Mouse (Mus musculus): ENCODE results near the gene Nip7. TPM values are rescaled to one million over a fixed set of nuclear protein-coding genes. Genes with fewer than 3 reads are reported as not detected.

Gene Nip7
- polyA plus RNA-seq, 1 experiment from 2014 or later: 99.7 TPM

GRCm38 (mm10) chr8:107085358-107085757, 28.7 kb downstream of the Nip7 start:
- no peak overlapping the region for H3K9ac ChIP-seq (ENCODE audit: low read length)
- no peaks in the 10 kb centered on the region for H3K27me3 ChIP-seq (ENCODE audit: control insufficient read depth, insufficient read depth, low read length)
- no peak overlapping the region for H3K4me2 ChIP-seq (ENCODE audit: low read depth, low read length, severe bottlenecking)
- peaks cover 9% of the 10 kb centered on the region; the same call in 1 of the 2 replicates for H3K36me3 ChIP-seq (ENCODE audit: control insufficient read depth, insufficient read depth, low read length)
- no peak overlapping the region for H3K27ac ChIP-seq (ENCODE audit: low read depth, low read length)
- no peak for DNase-seq (ENCODE audit: low spot score)
- H3K4me1 ChIP-seq (replicated peaks; ENCODE audit: control insufficient read depth, insufficient read depth, low read length): no peaks in the 10 kb centered on the region
- no peak overlapping the region for H3K4me3 ChIP-seq (ENCODE audit: low read depth, low read length)
- no peaks in the 10 kb centered on the region for H3K9me3 ChIP-seq (ENCODE audit: control insufficient read depth, low read length)
- WGBS: 99% methylated on average over 17 of the region's 17 CpGs
- ATAC-seq (replicated peaks; ENCODE audit: low FRiP score): no peak

GRCm38 (mm10) chr8:107086018-107086417, 29.3 kb downstream of the Nip7 start:
- Histone ChIP-seq H3K4me3 (ENCODE audit: low read depth, low read length) (no peak overlapping the region), H3K27me3 (ENCODE audit: control insufficient read depth, insufficient read depth, low read length) (no peaks in the 10 kb centered on the region), H3K27ac (ENCODE audit: low read depth, low read length) (no peak overlapping the region), H3K9ac (ENCODE audit: low read length) (no peak overlapping the region), H3K36me3 (ENCODE audit: control insufficient read depth, insufficient read depth, low read length) (peaks cover 9% of the 10 kb centered on the region; the same call in 1 of the 2 replicates), H3K4me2 (ENCODE audit: low read depth, low read length, severe bottlenecking) (no peak overlapping the region), H3K4me1 (replicated peaks; ENCODE audit: control insufficient read depth, insufficient read depth, low read length) (no peaks in the 10 kb centered on the region), H3K9me3 (ENCODE audit: control insufficient read depth, low read length) (no peaks in the 10 kb centered on the region)
- WGBS: 98% methylated on average over 5 of the region's 5 CpGs
- DNase-seq (ENCODE audit: low spot score) (no peak), ATAC-seq (replicated peaks; ENCODE audit: low FRiP score) (no peak)

GRCm38 (mm10) chr8:107088526-107089063, 31.9 kb downstream of the Nip7 start:
- 92% methylated on average over 5 of the region's 5 CpGs for WGBS
- H3K4me3 ChIP-seq (ENCODE audit: low read depth, low read length): no peak overlapping the region
- H3K9ac ChIP-seq (ENCODE audit: low read length): no peak overlapping the region
- DNase-seq (ENCODE audit: low spot score) (no peak), ATAC-seq (replicated peaks; ENCODE audit: low FRiP score) (no peak)
- no peaks in the 10 kb centered on the region for H3K27me3 ChIP-seq (ENCODE audit: control insufficient read depth, insufficient read depth, low read length)
- peaks cover 9% of the 10 kb centered on the region; the same call in 1 of the 2 replicates for H3K36me3 ChIP-seq (ENCODE audit: control insufficient read depth, insufficient read depth, low read length)
- no peak overlapping the region for H3K27ac ChIP-seq (ENCODE audit: low read depth, low read length)
- no peaks in the 10 kb centered on the region for H3K9me3 ChIP-seq (ENCODE audit: control insufficient read depth, low read length)
- H3K4me2 ChIP-seq (ENCODE audit: low read depth, low read length, severe bottlenecking): no peak overlapping the region
- no peaks in the 10 kb centered on the region for H3K4me1 ChIP-seq (replicated peaks; ENCODE audit: control insufficient read depth, insufficient read depth, low read length)

GRCm38 (mm10) chr8:107090531-107090930, 33.9 kb downstream of the Nip7 start:
- ATAC-seq (replicated peaks; ENCODE audit: low FRiP score) (no peak), DNase-seq (ENCODE audit: low spot score) (no peak)
- no peak overlapping the region for H3K4me2 ChIP-seq (ENCODE audit: low read depth, low read length, severe bottlenecking)
- no peak overlapping the region for H3K27ac ChIP-seq (ENCODE audit: low read depth, low read length)
- H3K9me3 ChIP-seq (ENCODE audit: control insufficient read depth, low read length): no peaks in the 10 kb centered on the region
- H3K36me3 ChIP-seq (ENCODE audit: control insufficient read depth, insufficient read depth, low read length): peaks cover 8% of the 10 kb centered on the region; the same call in 1 of the 2 replicates
- no peak overlapping the region for H3K9ac ChIP-seq (ENCODE audit: low read length)
- H3K27me3 ChIP-seq (ENCODE audit: control insufficient read depth, insufficient read depth, low read length): no peaks in the 10 kb centered on the region
- H3K4me1 ChIP-seq (replicated peaks; ENCODE audit: control insufficient read depth, insufficient read depth, low read length): 0 out of 2 replicates have a peak, but pooled peaks cover 2% of the 10 kb centered on the region
- whole genome bisulfite sequencing: 97% methylated on average over 7 of the region's 7 CpGs
- H3K4me3 ChIP-seq (ENCODE audit: low read depth, low read length): no peak overlapping the region

- Histone ChIP-seq H3K36me3 (ENCODE audit: control insufficient read depth, insufficient read depth, low read length) (no peaks in the 10 kb centered on the region), H3K4me3 (ENCODE audit: low read depth, low read length) (peak overlapping the region; percentile 90), H3K27me3 (ENCODE audit: control insufficient read depth, insufficient read depth, low read length) (no peaks in the 10 kb centered on the region), H3K4me1 (replicated peaks; ENCODE audit: control insufficient read depth, insufficient read depth, low read length) (0 out of 2 replicates have a peak, but pooled peaks cover 2% of the 10 kb centered on the region), H3K9me3 (ENCODE audit: control insufficient read depth, low read length) (no peaks in the 10 kb centered on the region), H3K27ac (ENCODE audit: low read depth, low read length) (peak overlapping the region; percentile 78), H3K4me2 (ENCODE audit: low read depth, low read length, severe bottlenecking) (peak overlapping the region; percentile 74), H3K9ac (ENCODE audit: low read length) (peak overlapping the region; percentile 85)
- DNase-seq (ENCODE audit: low spot score) (no peak), ATAC-seq (replicated peaks; ENCODE audit: low FRiP score) (peak; percentile 85)
- WGBS: under 1% methylated on average over 52 of the region's 53 CpGs
Measured at GRCm38 (mm10) chr8:107095717-107096365, 39.2 kb downstream of the Nip7 start.

- Histone ChIP-seq H3K4me1 (replicated peaks; ENCODE audit: control insufficient read depth, insufficient read depth, low read length) (0 out of 2 replicates have a peak, but pooled peaks cover 2% of the 10 kb centered on the region), H3K27ac (ENCODE audit: low read depth, low read length) (peak within 1 kb of the TSS; percentile 78), H3K4me2 (ENCODE audit: low read depth, low read length, severe bottlenecking) (peak within 1 kb of the TSS; percentile 74), H3K9me3 (ENCODE audit: control insufficient read depth, low read length) (no peaks in the 10 kb centered on the region), H3K9ac (ENCODE audit: low read length) (peak within 1 kb of the TSS; percentile 85), H3K36me3 (ENCODE audit: control insufficient read depth, insufficient read depth, low read length) (no peaks in the 10 kb centered on the region), H3K27me3 (ENCODE audit: control insufficient read depth, insufficient read depth, low read length) (no peaks in the 10 kb centered on the region), H3K4me3 (ENCODE audit: low read depth, low read length) (peak within 1 kb of the TSS; percentile 90)
- DNase-seq (ENCODE audit: low spot score) (peak; percentile 98), ATAC-seq (replicated peaks; ENCODE audit: low FRiP score) (peak; percentile 96)
- WGBS: 4% methylated on average over 39 of the region's 39 CpGs
Measured at GRCm38 (mm10) chr8:107096366-107097036, 39.8 kb downstream of the Nip7 start, which contains the start of gene Terf2. Gene Terf2 (minus strand): TSS chr8:107096547.

GRCm38 (mm10) chr8:107100635-107101034, 44.0 kb downstream of the Nip7 start:
- H3K4me3 ChIP-seq (ENCODE audit: low read depth, low read length): no peak overlapping the region
- no peak overlapping the region for H3K9ac ChIP-seq (ENCODE audit: low read length)
- H3K27ac ChIP-seq (ENCODE audit: low read depth, low read length): no peak overlapping the region
- no peaks in the 10 kb centered on the region for H3K9me3 ChIP-seq (ENCODE audit: control insufficient read depth, low read length)
- DNase-seq (ENCODE audit: low spot score): no peak
- no peak for ATAC-seq (replicated peaks; ENCODE audit: low FRiP score)
- WGBS: 88% methylated on average over 2 of the region's 2 CpGs
- no peak overlapping the region for H3K4me2 ChIP-seq (ENCODE audit: low read depth, low read length, severe bottlenecking)
- no peaks in the 10 kb centered on the region for H3K27me3 ChIP-seq (ENCODE audit: control insufficient read depth, insufficient read depth, low read length)
- H3K36me3 ChIP-seq (ENCODE audit: control insufficient read depth, insufficient read depth, low read length): no peaks in the 10 kb centered on the region
- H3K4me1 ChIP-seq (replicated peaks; ENCODE audit: control insufficient read depth, insufficient read depth, low read length): no peaks in the 10 kb centered on the region

- ATAC-seq (replicated peaks; ENCODE audit: low FRiP score): no peak
- 10% methylated on average over 4 of the region's 4 CpGs for WGBS
- no peaks in the 10 kb centered on the region for H3K9me3 ChIP-seq (ENCODE audit: control insufficient read depth, low read length)
- no peak overlapping the region for H3K9ac ChIP-seq (ENCODE audit: low read length)
- DNase-seq (ENCODE audit: low spot score): peak; percentile 87
- H3K27me3 ChIP-seq (ENCODE audit: control insufficient read depth, insufficient read depth, low read length): no peaks in the 10 kb centered on the region
- H3K27ac ChIP-seq (ENCODE audit: low read depth, low read length): no peak overlapping the region
- H3K36me3 ChIP-seq (ENCODE audit: control insufficient read depth, insufficient read depth, low read length): no peaks in the 10 kb centered on the region
- H3K4me2 ChIP-seq (ENCODE audit: low read depth, low read length, severe bottlenecking): no peak overlapping the region
- no peaks in the 10 kb centered on the region for H3K4me1 ChIP-seq (replicated peaks; ENCODE audit: control insufficient read depth, insufficient read depth, low read length)
- no peak overlapping the region for H3K4me3 ChIP-seq (ENCODE audit: low read depth, low read length)
Measured at GRCm38 (mm10) chr8:107104547-107104946, 47.9 kb downstream of the Nip7 start.
